Mouse (Mus musculus): Measurements from ENCODE around the gene Ttc25.
A peak's percentile ranks its signal among the peaks of the same experiment; 100 is the strongest.
"Not testable (repeated sequence)": the region's sequence is repeated elsewhere in the genome, so short reads cannot be mapped to it uniquely, and the experiment has no call there.

Ttc25 gene

DNA sequence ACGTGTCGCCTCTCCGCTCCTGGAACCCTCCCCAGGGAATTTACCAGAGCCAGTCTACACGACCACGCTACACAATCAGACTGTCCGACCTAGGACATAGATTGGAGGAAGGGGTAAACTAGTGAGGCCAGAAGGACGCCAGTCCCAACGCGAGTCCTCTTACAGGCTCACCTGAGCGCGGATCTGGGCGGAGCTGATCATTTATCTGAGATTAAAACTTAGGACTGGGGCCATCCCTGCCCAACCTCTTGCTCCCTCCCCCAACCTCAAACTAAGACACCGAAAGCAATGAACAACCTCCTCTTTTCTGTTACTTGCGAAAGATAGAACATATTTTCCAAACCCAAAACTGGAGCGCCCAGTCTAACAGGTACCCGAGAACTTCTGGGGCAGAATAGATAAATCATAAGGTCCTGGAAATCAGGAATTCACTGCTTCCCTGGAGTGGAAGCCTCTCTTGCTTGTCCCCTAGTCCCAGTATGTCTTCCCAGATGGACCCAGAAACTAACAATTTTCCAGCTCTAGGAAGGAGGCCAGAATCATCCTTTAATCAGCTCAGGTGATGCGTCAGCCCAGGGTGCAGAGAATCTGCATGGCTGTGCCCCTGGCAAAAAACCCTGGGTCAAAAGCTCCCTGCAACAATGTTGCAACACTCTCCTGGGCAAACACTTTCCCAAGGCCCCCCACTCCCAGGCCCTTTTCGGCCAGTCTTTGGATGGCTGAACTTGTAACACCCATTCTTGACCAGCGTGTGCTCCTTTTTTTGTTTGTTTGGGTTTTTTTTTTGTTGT, 16.8 kb upstream of the Ttc25 start:
- no peak for DNase-seq (ENCODE audit: low read depth, low spot score)

DNA sequence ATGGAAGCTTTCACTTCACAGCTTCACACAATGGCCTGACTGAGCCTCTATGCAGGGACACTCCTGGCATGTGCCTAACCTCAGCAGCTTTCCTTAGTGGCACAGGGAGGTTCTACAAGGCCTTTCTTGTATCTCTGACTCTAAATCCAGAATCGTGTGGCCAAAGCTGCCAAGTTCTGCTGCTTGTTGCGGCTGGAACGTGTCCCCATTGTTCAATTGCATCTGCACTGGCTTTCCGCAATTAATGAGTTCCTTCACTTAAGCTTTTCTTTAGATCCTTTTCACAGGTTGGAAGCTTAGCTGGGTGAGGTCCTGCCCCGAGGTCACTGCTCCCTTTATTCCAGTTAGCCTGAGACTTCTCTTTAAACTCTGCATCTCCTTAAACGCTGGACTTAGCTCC, 11.5 kb upstream of the Ttc25 start:
- no peak for DNase-seq (ENCODE audit: low read depth, low spot score)

DNA sequence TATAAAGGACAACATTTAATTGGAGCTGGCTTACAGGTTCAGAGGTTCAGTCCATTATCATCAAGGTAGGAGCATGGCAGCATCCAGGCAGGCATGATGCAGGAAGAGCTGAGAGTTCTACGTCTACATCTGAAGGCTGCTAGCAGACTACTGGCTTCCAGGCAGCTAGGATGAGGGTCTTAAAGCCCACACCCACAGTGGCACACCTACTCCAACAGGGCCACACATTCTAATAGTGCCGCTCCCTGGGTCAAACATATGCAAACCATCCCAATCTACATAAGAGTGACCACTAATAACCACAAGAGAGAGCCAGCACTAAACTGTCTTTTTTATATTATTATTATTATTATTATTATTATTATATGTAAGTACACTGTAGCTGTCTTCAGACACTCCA, 11.0 kb upstream of the Ttc25 start:
- not testable (repeated sequence) for DNase-seq (ENCODE audit: low read depth, low spot score)

DNA sequence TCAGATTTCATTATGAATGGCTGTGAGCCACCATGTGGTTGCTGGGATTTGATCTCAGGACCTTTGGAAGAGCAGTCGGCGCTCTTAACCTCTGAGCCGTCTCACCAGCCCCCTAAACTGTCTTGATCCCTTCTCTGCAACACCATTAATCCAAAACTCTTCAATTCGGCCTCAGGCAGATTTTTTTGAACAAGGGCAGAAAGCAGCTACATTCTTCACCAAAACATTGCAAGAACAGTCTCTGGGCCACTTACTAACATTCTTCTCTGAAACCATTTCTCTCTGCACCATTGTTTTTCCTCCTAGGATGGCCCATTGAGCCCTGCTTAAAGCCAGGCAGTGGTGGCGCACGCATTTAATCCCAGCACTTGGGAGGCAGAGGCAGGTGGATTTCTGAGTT, 10.6 kb upstream of the Ttc25 start:
- not testable (repeated sequence) for DNase-seq (ENCODE audit: low read depth, low spot score)

DNA sequence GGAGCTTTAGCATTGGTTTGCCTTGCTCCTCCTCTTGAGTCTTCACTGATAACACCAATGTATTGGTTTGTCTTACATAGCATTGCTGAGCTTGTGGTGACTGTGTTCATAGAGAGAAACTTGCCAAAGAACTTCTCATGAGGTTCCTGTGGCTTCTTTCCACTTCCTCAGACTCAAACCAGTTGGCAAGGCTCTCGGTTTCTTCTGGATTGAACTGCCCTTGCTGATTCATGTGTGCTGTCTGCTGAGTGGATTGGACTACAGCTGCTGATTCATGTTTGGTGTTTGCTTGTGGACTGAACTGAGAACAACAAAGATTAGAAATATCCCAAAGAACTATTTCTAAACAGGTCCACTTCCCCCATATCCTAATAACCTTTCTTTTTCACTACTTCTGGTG, 9.4 kb upstream of the Ttc25 start:
- DNase-seq (ENCODE audit: low read depth, low spot score) = no peak

DNA sequence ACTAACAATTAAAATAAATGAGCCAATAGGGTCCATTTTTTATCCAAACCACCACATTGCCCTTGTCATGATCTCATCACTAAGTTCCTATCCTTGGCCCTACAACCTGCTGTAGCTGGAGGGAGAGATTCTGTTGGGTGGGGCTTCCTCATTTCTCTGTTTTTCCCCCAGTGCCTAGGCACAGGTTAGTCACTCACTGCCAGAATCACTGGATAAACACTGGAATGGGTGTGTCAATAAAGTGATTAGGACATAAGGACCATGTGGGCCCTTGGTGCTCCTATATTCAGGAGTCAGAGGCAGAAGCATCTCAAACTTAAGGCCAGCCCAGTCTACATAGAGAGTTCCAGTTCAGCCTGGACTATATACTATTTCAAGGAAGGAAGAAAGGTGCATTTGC, 8.9 kb upstream of the Ttc25 start:
- no peak for DNase-seq (ENCODE audit: low read depth, low spot score)

DNA sequence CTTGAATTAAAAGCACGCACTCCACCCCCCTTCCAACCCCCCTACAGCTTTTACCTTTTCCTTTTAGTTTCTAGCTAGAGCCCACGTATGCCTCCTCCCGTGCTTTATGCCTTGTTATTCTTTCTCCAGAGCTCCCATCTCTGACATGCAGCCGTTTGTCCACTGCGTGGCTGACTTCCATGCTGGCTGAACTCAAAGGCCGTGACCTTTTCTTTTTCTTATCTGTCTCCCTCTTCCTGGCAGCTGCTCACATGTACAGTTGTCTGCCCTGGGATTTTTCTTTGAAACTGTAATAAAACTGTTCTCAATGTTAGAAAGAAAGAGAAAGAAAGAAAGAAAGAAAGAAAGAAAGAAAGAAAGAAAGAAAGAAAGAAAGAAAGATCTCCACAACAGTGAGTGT, 4.4 kb upstream of the Ttc25 start:
- DNase-seq (ENCODE audit: low read depth, low spot score) = no peak

DNA sequence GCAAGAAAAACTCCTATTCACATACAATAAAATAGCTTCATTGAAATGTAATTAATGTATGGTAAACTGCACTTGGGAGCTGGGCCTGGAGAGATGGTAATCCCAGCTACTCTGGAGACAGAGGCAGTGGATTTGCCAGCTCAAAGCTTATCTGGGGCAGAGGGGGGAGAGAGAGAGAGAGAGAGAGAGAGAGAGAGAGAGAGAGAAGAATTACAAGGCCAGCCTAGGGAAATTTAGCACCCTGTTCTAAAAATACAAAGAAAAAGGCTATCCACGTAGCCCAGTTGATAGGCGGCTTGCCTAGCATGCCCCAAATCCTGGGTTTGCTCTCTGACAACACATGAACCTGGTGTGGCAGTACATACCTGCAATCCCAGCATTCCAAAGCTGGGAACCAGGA, 3.8 kb upstream of the Ttc25 start:
- DNase-seq (ENCODE audit: low read depth, low spot score) = no peak

DNA sequence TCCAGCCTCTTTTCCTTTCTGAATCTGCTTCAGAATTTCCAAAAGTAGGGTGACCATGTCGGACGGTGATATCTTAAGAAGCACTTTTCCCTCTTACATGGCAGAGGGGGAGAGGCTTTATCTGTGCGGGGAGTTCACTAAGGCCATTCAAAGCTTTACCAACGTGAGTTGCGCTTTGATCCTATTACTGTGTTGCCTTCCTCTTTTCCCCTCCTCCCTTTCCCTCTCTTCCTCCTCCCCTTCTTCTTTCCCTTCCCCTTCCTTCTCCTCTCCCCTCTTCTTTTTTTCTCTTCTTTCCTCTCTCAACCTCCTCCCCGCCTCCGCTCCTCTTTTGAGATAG, 309 bp downstream of the Ttc25 start:
- peak; percentile 30 for DNase-seq (ENCODE audit: low read depth, low spot score)

DNA sequence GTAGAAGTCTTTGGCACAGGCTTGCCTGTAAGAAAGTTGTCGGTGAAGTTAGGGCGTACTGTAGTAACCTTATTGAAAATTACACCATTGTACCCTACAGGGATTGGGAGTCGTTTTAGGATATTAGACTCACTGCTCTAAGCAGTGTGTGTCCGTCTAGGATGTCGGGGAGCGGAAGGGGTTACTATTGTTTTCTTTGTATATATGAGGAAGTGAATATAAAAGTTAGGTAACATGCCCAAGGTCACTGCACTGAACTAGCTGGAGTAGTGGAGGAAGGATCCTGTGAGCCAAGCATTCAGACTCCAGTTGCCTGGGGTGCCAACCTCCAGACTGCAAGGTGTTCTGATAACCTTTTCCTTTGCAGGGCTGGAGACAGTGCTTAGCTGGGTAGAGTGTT, 1.5 kb downstream of the Ttc25 start:
- no peak for DNase-seq (ENCODE audit: low read depth, low spot score)

DNA sequence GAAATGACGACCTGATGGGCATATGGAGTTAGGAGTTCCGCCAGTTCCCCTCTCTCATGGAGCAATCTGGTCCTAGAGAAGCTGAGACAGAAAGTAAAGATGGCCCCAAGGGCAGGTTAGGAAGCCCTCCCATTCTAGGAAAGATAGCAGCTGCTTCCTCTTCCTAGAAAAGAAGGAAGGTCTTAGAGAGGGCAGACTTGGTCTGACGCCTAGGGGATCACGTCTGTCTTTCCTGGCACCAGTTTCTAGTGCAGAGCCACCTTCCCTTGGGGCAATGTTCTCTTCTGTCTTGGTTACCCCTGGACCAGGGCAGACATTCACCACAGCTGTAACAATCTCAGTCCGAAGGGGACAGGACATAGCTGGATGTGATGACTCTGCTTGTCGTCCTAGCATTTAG, 2.7 kb downstream of the Ttc25 start:
- DNase-seq (ENCODE audit: low read depth, low spot score) = no peak

DNA sequence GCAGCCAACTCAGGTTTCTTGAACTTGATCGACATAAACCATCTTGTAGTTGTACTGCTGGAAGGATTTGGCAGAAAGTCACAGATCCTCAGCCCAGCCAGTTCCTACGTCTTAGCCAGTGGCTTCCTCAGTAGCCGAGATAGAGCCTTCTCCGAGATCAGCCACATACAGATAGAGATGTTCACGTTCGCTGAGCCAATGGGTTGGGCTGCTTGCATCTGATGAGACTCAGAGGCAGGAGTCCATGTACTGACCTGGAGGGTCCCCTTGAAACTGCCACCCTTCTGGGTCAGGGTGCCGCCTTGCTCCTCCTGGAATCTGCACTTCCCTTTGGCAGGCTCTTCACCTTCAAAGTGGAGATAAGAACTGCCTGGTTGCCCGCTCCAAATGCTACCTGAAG, 4.1 kb downstream of the Ttc25 start:
- DNase-seq (ENCODE audit: low read depth, low spot score) = no peak

DNA sequence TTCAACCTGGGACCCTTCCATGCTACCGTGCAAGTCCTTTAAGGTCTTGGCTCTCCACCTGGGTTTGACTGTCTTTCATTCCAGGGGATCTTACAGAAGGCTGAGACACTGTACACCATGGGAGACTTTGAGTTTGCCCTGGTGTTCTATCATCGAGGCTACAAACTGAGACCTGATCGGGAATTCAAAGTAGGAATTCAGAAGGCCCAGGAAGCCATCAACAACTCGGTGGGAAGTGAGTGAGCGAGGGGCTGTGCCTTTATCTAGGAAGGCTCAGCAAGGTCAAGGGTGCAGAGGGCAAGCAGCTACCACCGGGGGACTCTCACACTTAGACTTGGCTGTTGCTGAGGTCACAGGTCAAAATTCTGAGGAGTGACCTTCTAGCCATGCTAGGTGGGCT, 4.7 kb downstream of the Ttc25 start:
- DNase-seq (ENCODE audit: low read depth, low spot score) = no peak

DNA sequence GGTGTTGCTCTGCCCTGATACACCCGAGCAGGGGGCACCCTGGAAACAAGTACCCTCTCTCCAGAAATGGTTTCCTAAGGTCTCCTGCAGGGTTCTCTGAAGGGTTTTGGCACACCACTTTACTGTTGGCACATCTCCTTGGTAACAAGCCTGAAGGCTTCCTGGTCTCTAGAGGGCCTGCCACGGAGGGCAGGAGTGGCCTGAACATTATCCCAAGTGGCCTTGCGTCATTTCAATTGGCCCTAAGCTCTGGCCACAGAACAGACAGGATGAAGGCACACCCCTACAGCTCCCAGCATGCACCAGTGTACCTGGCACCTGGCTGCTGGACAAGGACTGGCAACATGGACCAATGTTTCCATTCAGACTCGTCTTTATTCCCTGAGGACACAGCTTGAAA, 7.4 kb downstream of the Ttc25 start:
- no peak for DNase-seq (ENCODE audit: low read depth, low spot score)

DNA sequence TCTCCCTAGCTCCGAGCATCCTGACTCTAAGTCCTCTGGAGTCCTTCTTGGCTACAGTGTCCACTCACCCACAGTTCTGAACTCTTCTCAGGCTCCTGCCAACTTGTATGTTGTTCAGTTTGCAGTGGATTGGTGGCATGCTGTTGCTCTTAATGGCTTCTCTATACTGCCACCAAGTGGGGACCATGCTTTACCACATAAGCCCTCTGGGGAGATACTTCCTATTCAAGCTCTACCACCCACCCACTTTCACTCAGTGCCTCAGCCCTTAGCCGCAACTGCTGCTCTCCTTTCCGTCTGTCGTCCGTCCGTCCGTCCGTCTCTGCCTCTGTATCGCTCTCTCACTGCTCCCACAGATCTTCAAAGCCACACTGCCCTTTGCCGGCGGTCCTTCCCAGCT, 10.2 kb downstream of the Ttc25 start:
- peak; percentile 67 for DNase-seq (ENCODE audit: low read depth, low spot score)

DNA sequence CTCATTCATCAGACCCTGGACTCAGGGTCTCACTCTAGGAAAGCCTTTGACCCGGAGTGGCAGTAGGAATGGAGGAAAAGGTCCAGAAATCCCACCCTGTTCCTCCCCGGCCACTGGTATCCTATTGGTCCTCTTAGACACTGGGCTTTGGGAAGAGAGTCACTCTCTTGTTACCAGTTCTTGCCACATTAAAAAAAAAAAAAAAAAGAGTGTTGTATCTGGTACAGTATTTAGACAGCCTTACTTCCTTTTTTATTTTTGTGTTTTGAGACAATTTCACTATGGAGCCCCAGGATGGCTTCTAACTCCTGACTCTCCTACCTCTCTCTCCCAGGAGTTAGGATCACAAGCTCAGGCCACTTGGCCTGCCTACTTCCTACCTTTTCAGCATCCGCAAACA, 12.2 kb downstream of the Ttc25 start:
- DNase-seq (ENCODE audit: low read depth, low spot score) = no peak

DNA sequence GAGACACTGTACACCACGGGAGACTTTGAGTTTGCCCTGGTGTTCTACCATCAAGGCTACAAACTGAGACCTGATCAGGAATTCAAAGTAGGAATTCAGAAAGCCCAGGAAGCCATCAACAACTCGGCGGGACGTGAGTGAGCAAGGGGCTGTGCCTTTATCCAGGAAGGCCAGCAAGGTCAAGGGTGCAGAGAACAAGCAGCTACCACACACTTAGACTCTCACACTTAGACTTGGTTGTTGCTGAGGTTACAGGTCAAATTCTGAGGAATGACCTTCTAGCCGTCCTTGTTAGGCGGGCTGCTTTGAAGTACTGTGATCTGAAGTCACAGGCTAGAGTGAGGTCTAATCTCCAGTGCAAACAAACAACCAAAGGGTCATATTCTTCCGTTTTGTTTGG, 14.1 kb downstream of the Ttc25 start:
- no peak for DNase-seq (ENCODE audit: low read depth, low spot score)

DNA sequence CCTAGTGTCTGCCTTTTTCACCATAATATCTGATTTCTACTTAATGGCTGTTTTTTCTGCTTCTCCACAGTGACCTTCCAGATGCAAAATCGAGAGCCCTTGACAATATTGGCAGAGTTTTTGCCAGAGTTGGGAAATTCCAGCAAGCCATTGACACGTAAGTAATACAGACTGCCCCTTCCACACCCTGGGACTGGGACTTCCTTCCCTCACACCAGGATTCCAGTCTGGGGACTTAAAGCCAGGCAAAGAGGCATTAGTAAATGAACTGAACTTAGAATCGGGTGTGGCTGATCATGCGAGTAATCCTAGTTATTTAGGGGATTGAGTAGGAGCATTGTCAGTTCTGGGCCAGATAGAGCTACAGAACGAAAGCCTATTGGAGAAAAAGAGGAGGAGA, 16.3 kb downstream of the Ttc25 start:
- no peak for DNase-seq (ENCODE audit: low read depth, low spot score)

DNA sequence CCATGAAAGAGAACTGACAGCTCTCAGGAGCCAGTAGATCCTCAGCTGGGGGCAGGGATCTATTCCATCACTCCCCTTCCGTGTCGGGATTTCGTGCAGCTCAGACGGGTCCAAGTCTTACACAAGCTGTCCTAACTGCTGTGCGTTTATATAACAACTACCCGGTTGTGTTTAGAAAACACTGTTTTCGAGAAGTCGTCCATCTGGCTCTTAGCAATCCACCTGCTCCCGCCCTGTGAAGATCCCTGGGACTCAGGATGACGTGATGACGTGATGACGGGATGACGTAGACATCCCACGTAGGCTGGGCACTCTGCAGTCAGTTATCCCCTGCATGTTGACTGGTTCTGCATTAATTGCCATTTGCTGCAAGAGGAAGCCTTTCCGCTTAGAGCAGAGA, 18.9 kb downstream of the Ttc25 start:
- DNase-seq (ENCODE audit: low read depth, low spot score) = no peak

DNA sequence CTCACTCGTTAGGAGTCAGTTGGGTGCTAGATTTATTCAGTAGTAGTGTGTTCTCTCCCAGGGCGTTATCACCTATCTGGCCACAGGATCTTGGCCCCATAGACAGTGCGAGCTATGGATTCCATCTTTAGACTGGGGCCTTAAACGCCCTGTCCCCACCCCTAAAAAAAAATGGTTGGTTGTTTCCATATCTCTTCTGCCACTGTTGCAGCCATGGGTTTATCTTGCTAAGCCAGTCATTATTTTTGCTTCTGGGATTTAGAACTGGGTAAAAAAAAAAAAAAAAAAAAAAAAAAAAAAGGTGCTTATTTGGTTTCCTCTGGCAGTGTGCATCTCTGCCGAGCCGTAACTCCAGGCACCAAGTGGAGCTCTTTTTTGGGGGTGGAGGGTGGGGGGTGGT, 19.3 kb downstream of the Ttc25 start:
- no peak for DNase-seq (ENCODE audit: low read depth, low spot score)

DNA sequence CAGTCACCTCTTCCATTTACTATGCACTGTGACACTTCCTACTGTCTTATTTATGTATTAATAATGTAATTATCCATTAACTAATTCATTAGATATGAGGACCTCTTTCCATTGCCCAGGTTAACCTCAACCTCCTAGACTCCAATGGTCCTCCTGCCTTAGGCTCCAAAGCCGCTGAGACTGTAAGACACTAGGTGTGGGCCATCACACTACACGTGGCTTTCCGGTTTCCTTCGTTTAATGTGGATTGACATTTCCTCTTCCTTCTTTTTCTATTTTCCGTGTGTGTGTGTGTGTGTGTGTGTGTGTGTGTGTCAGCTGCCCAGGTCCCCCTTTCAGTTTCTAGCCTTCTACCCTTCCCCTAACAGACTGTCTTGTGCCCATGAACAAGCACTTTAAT, 21.8 kb downstream of the Ttc25 start:
- DNase-seq (ENCODE audit: low read depth, low spot score) = no peak

DNA sequence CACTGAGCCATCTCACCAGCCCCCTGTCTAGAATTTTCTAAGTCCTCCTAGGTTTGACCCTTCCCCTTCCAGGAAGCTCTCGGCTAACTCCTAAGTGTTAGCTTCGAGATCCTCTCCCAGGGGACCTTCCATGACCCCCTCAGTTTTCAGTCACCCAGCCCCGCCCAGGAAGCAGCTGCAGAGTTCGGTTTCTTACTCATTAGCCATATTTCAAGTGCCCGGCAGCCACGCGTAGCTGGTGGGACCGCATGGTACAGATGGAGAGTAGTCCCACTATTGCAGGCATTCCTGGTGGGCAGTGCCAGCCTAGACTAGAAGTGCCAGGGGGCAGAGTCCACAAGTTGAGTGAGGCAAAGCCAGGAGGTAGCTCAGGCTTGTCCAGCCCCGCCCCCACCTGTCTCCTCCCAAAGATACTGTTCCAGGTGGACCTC, 22.4 kb downstream of the Ttc25 start:
- DNase-seq (ENCODE audit: low read depth, low spot score) = no peak

DNA sequence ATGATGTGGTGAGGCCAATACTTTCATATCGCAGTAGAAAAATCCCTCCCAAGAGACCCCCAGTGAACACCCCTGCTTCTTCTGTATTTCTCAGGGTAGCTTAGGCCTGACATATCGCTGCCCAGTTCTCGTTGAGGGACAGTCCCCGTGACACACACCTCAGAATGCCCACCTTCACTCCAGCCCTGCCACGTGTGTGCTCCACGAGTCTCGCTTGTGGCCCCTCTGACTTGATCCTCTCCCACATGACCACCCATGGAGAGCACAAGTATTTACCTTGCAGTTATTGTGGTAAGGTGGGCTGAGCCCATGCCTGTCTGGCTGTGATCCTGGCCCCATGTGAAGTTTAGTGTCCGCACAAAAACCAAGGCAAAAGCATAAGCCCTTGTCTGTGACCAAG, 23.3 kb downstream of the Ttc25 start:
- no peak for DNase-seq (ENCODE audit: low read depth, low spot score)

DNA sequence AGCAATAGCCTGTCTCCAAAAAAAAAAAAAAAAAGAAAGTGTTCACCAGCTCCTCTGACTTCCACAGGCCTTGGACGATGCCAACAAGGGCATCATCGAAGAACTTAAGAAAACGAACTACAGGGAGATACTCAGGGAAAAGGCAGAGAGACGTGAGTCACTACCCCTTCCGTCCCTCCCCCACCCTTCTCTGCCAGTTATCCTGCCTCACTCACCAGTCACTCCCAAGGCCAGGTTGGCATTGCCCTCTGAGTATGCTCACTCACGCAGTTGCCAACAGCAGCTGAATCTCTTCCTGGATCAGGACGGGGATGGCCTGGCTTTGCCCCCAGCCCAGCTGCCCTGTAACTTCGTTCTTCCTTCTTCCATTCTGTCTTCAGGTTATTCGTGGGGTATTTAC, 24.4 kb downstream of the Ttc25 start:
- no peak for DNase-seq (ENCODE audit: low read depth, low spot score)

All from retina, postnatal 7 days (tissue).